12 mouse cellular contexts compared by ENCODE assay signal in genomic region chr15:101144779-101145178, GRCm38 (mm10). TPM values are rescaled to one million over a fixed set of nuclear protein-coding genes. Genes with fewer than 3 reads are reported as not detected.
DNase-seq lines count a peak whose midpoint lies in the region.
"Had no signal": no experiment of that assay in that cellular context is flagged by ENCODE, and none has a peak within 500 bp of the region (broad histone marks: within the 10 kb centered on the region; RNA-seq: fewer than 3 reads in every experiment).

No protein-coding gene starts in this region.

- DNase-seq in kidney, adult 11 months = peak; percentile 82
- no peak for DNase-seq in kidney, postnatal 4 days
- no peak for DNase-seq in embryonic facial prominence, embryonic 10.5 days (ENCODE audit: low spot score)
- peak; percentile 60 for DNase-seq in kidney, postnatal 10 days
- no peak for DNase-seq in gastrocnemius, adult 18-20 months (ENCODE audit: low spot score)
- DNase-seq in urinary bladder, postnatal 36 days (ENCODE audit: low spot score in 2 of 2) = no peak
- DNase-seq in cerebellum, adult 11 months = no peak

- 87% methylated on average over 8 of the region's 8 CpGs for WGBS in embryonic facial prominence, embryonic 10.5 days

- H3K4me3 ChIP-seq in embryonic facial prominence, embryonic 10.5 days = no peak overlapping the region
- H3K4me3 ChIP-seq in megakaryocyte, embryonic 14.5 days (replicated peaks) = peak overlapping the region; percentile 92

- H3K27ac ChIP-seq in embryonic facial prominence, embryonic 10.5 days (replicated peaks) = peak overlapping the region; percentile 5; the same call in 1 of the 2 replicates

- H3K4me1 ChIP-seq in embryonic facial prominence, embryonic 10.5 days = peaks cover 81% of the 10 kb centered on the region
- H3K4me1 ChIP-seq in megakaryocyte, embryonic 14.5 days = peaks cover 94% of the 10 kb centered on the region

- H3K9me3 ChIP-seq in embryonic facial prominence, embryonic 10.5 days = no peaks in the 10 kb centered on the region
- no peaks in the 10 kb centered on the region for H3K9me3 ChIP-seq in megakaryocyte, embryonic 14.5 days

- no peaks in the 10 kb centered on the region for H3K36me3 ChIP-seq in embryonic facial prominence, embryonic 10.5 days (replicated peaks)
- peaks cover 14% of the 10 kb centered on the region for H3K36me3 ChIP-seq in megakaryocyte, embryonic 14.5 days (replicated peaks; ENCODE audit: low read length)

- H3K27me3 ChIP-seq in embryonic facial prominence, embryonic 10.5 days (replicated peaks; ENCODE audit: low read depth, poor library complexity, severe bottlenecking) = 0 out of 2 replicates have a peak, but pooled peaks cover 5% of the 10 kb centered on the region
- no peaks in the 10 kb centered on the region for H3K27me3 ChIP-seq in megakaryocyte, embryonic 14.5 days (replicated peaks)

RNA-seq across cellular contexts. Expression of gene Acvrl1, which starts 16.5 kb away (rescaled TPM):
- 10.3 and 10.6 TPM in 2 replicates for polyA plus RNA-seq in embryonic facial prominence, embryonic 10.5 days (2016; fragmentation: Nextera tagmentation; extraction: Ambion mirVana)
- 2.1 and 7.9 TPM in 2 replicates for polyA plus RNA-seq in megakaryocyte, embryonic 14.5 days (2012; ENCODE audit: insufficient read depth, low replicate concordance)
- 10 to 100 TPM in 1 of 2 experiments, 1 to 10 TPM in 1; 8.6 to 11.7 TPM for total RNA-seq in gastrocnemius, adult 18-20 months (2021)

RNA-seq across cellular contexts. Expression of gene Acvr1b, which starts 29.1 kb away (rescaled TPM):
- 5.5 and 6.2 TPM in 2 replicates for polyA plus RNA-seq in embryonic facial prominence, embryonic 10.5 days (2016; fragmentation: Nextera tagmentation; extraction: Ambion mirVana)
- 6.1 and 8.2 TPM in 2 replicates for polyA plus RNA-seq in megakaryocyte, embryonic 14.5 days (2012; ENCODE audit: insufficient read depth, low replicate concordance)
- 10 to 100 TPM; 26.0 to 48.0 TPM for total RNA-seq in gastrocnemius, adult 18-20 months (2021)

RNA-seq across cellular contexts. Expression of gene Ankrd33, which starts 29.2 kb away (rescaled TPM):
- polyA plus RNA-seq in embryonic facial prominence, embryonic 10.5 days (2016; fragmentation: Nextera tagmentation; extraction: Ambion mirVana) = 0.10 TPM in 1 of 2 replicates, not detected in the other
- polyA plus RNA-seq in megakaryocyte, embryonic 14.5 days (2012; ENCODE audit: insufficient read depth, low replicate concordance) = not detected in 2 replicates
- total RNA-seq in gastrocnemius, adult 18-20 months (2021) = not detected
- total RNA-seq: ES-E14; megakaryocyte-erythroid progenitor cell, adult 5-6 weeks; neutrophil, adult 5-6 weeks had no signal
- polyA plus RNA-seq: large intestine, adult 2 months had no signal

Comparison
In these comparisons a context has a peak if more than half of its experiments do, and no peak if none do; other contexts are left out.
1. DNase-seq: peak in kidney, adult 11 months (single experiment) and kidney, postnatal 10 days (single experiment); none in kidney, postnatal 4 days (0 of 2), embryonic facial prominence, embryonic 10.5 days (single experiment), gastrocnemius, adult 18-20 months (single experiment), urinary bladder, postnatal 36 days (0 of 2) and cerebellum, adult 11 months (single experiment).